Mouse (Mus musculus): Measurements from ENCODE around the gene Vmn1r192.
"Not testable (repeated sequence)": the region's sequence is repeated elsewhere in the genome, so short reads cannot be mapped to it uniquely, and the experiment has no call there.

The Vmn1r192 gene

GRCm38 (mm10) chr13:22191041-22191440, at the start of gene Vmn1r192:
Gene Vmn1r192 (minus strand): TSS chr13:22191141.
- DNase-seq (ENCODE audit: extremely low spot score, low spot score), result no peak

GRCm38 (mm10) chr13:22223060-22223459, 32.1 kb upstream of the Vmn1r192 start, which contains the start of gene Vmn1r193:
Gene Vmn1r193 (minus strand): TSS chr13:22223160.
- not testable (repeated sequence) for DNase-seq (ENCODE audit: extremely low spot score, low spot score)

GRCm38 (mm10) chr13:22192756-22193155, 1.8 kb upstream of the Vmn1r192 start:
- DNase-seq (ENCODE audit: extremely low spot score, low spot score), result not testable (repeated sequence)

- no peak for DNase-seq (ENCODE audit: extremely low spot score, low spot score)
Measured at GRCm38 (mm10) chr13:22190385-22190784, 556 bp downstream of the Vmn1r192 start.

- no peak for DNase-seq (ENCODE audit: extremely low spot score, low spot score)
Measured at GRCm38 (mm10) chr13:22189313-22189712, 1.6 kb downstream of the Vmn1r192 start.

- no peak for DNase-seq (ENCODE audit: extremely low spot score, low spot score)
Measured at GRCm38 (mm10) chr13:22183869-22184268, 7.1 kb downstream of the Vmn1r192 start, which contains the start of gene Vmn1r191. Gene Vmn1r191 (minus strand): TSS chr13:22183969.

- DNase-seq (ENCODE audit: extremely low spot score, low spot score), result no peak
Measured at GRCm38 (mm10) chr13:22168416-22168815, 22.5 kb downstream of the Vmn1r192 start.

GRCm38 (mm10) chr13:22136495-22137293, 54.2 kb downstream of the Vmn1r192 start:
- not testable (repeated sequence) for DNase-seq (ENCODE audit: extremely low spot score, low spot score)

Data from neural tube, embryonic 10.5 days (tissue).